Mouse (Mus musculus) stomach, postnatal 0 days (tissue): ENCODE measurements around the gene Gpr83.

Source experiments
- CTCF ChIP-seq: IDR thresholded peaks from 2 replicates; pipeline ENCODE4 v1.5.1; 2016; ENCODE audit warnings: antibody characterized with exemption, low read depth, mild to moderate bottlenecking, moderate library complexity
- EP300 ChIP-seq: optimal IDR thresholded peaks from 2 replicates; pipeline ENCODE3; 2016; ENCODE audit warnings: antibody characterized with exemption

DNA sequence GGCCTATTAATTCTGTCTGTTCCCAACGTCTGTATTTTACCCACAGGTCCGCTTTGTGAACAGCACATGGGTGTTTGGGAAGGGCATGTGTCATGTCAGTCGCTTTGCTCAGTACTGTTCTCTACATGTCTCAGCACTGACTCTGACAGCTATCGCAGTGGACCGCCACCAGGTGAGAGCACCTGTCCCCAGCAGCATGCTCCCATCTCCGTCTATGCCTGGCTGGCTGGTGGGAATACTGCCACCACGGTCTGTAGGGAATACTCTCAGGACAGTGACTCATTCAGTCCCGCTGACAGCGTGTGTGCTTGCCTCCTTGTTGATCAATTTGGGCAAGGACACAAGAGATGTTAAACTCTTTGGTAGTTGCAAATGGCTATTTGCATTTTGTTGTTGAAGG is 4.7 kb downstream of the Gpr83 start:
- TF ChIP-seq CTCF (no peak), EP300 (no peak)
